Mouse (Mus musculus): ENCODE data around the gene Lyg1. TPM values are rescaled to one million over a fixed set of nuclear protein-coding genes. Genes with fewer than 3 reads are reported as not detected.

Lyg1 gene
- not detected for polyA plus RNA-seq (2017; shearing (Covaris generic))

DNA sequence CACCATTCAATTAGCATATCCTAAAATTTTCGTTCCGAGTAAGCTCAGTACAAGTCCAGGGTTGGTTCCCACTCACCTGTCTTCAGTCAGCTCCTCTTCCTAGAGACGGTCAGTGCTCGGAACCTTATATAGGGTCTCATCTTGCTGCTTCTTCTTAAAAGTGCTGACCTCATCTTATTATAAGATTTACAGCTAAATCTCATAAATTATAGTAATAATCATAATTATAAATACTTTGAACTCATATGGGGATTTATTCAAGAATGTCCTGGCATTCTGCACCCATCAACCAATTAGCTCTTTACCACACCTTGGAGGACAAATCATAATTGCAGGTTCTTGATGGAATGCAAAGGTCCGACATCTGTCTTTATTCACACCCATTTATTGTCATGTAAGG, at the start of gene Lyg1:
Gene Lyg1, minus strand, starts transcription at position 101 of the 400 bp plus-strand sequence.

DNA sequence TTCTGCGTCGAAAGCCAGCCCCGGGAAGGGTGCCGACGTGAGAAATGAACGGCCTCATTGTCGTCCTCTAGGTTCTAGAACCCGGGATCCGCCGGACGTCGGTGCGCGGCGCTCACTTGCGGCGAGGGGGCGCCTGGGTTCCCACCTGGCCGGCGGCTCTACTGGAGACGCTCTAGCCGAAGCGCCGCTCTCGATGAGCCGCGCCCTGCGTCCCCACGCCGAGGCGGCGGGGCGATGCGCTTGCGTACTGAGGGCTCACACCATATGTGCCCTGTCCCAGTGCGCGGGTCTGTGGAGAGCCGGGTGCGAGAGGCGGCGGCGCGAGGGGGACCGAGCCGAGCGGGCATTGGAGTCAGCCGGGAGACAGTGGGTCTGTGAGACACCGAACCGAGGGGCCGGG, 40.3 kb upstream of the Lyg1 start, which contains the start of the genes Txndc9 and Eif5b:
Gene Txndc9, minus strand, starts transcription at position 27 of the 400 bp plus-strand sequence.
Gene Eif5b, plus strand, starts transcription at position 144 of the 400 bp plus-strand sequence.

GRCm38 (mm10) chr1:37916393-37916792, 41.2 kb downstream of the Lyg1 start, which contains the start of gene Lyg2:
Gene Lyg2, minus strand, starts transcription at chr1:37916493.

Other genes starting within 250 kb of the Lyg1 start
- 0.27 TPM for gene 2010300C02Rik, start 237.7 kb downstream of the Lyg1 start, polyA plus RNA-seq (2017; shearing (Covaris generic))
- gene Tsga10, start 91.3 kb downstream of the Lyg1 start, polyA plus RNA-seq (2017; shearing (Covaris generic)), result 2.0 TPM
- gene Lipt1, start 86.0 kb downstream of the Lyg1 start, polyA plus RNA-seq (2017; shearing (Covaris generic)), result 0.66 TPM
- 37.4 TPM for gene Mitd1, start 67.3 kb downstream of the Lyg1 start, polyA plus RNA-seq (2017; shearing (Covaris generic))
- gene Mrpl30, start 67.3 kb downstream of the Lyg1 start, polyA plus RNA-seq (2017; shearing (Covaris generic)), result 62.5 TPM
- gene Lyg2, start 41.3 kb downstream of the Lyg1 start, polyA plus RNA-seq (2017; shearing (Covaris generic)), result not detected
- 94.7 TPM for gene Txndc9, start 40.1 kb upstream of the Lyg1 start, polyA plus RNA-seq (2017; shearing (Covaris generic))
- 18.3 TPM for gene Eif5b, start 40.3 kb upstream of the Lyg1 start, polyA plus RNA-seq (2017; shearing (Covaris generic))
- gene Rev1, start 172.0 kb upstream of the Lyg1 start, polyA plus RNA-seq (2017; shearing (Covaris generic)), result 30.3 TPM